Mouse (Mus musculus) lung, postnatal 0 days (tissue): ENCODE data around the gene Sema7a.

Experiments
- CTCF ChIP-seq: IDR thresholded peaks from 2 replicates; pipeline ENCODE4 v1.5.1; 2016; ENCODE audit warnings: antibody characterized with exemption, mild to moderate bottlenecking
- EP300 ChIP-seq: IDR thresholded peaks from 2 replicates; pipeline ENCODE4 v1.6.1; 2016; ENCODE audit warnings: antibody characterized with exemption, mild to moderate bottlenecking, control low read depth

DNA sequence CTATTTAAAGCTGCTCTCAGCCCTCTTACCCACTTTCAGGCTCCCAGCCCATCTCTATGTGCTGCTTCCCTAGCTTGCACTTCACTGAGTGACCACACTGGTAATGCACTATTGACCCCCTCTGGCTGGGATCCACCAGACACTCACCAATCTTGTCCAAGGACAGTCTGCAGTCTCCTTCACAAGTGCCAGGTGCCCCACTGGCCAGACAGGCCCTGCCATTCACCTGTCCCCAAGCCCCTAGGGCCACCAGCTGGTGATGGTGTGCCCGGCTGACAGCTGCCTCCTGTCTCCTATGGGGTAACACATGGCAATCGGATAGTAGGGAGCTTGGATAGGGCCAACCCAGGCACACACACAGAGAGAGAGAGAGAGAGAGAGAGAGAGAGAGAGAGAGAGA lies 2.1 kb downstream of the Sema7a start:
- TF ChIP-seq EP300, result no peak
- TF ChIP-seq CTCF, result no peak
